Mouse (Mus musculus) erythroblast, embryonic 14.5 days (primary cell): ENCODE measurements around the gene Arhgap35.
"Not testable (repeated sequence)": the region's sequence is repeated elsewhere in the genome, so short reads cannot be mapped to it uniquely, and the experiment has no call there.

Source experiments
- GATA1 ChIP-seq: IDR thresholded peaks from 2 replicates; pipeline ENCODE4 v1.6.1; 2012; ENCODE audit warnings: low read length, inconsistent platforms, mixed read lengths
- TAL1 ChIP-seq: IDR thresholded peaks from 3 replicates; pipeline ENCODE4 v1.6.1; 2012; ENCODE audit warnings: low read length, inconsistent platforms, mixed read lengths

GRCm38 (mm10) chr7:16606808-16607207 lies 8.0 kb downstream of the Arhgap35 start:
- TF ChIP-seq GATA1, TAL1: not testable (repeated sequence)
